Mouse (Mus musculus) lung, postnatal 0 days (tissue): ENCODE results near the gene Arsb.

ENCODE experiments used
- CTCF ChIP-seq: IDR thresholded peaks from 2 replicates; pipeline ENCODE4 v1.5.1; 2016; ENCODE audit warnings: antibody characterized with exemption, mild to moderate bottlenecking
- EP300 ChIP-seq: IDR thresholded peaks from 2 replicates; pipeline ENCODE4 v1.6.1; 2016; ENCODE audit warnings: antibody characterized with exemption, mild to moderate bottlenecking, control low read depth

DNA sequence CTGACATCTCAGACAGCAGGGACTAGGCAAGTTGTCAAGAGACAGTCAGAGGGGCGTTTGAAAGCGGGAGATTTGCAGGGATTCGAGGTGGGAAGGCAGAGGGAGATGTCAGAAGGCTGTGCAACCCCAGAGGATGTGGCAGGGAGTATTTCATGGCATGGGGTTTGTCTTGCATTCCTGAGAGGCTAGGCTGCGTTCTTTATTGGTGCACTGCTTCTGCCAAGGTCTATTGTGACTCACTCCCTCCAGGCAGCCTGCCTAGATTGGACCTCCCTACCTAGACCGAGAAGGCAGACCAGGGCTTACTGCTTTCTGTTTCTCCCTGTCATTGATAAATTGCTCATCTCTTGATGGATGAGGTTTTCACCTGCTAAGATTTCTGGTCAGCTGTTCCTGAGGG lies 204.2 kb downstream of the Arsb start:
- TF ChIP-seq CTCF: no peak
- no peak for TF ChIP-seq EP300
